Mouse (Mus musculus): ENCODE data around the gene Mfsd13b.

Mfsd13b gene

GRCm38 (mm10) chr7:121043510-121043909 lies 61.2 kb downstream of the Mfsd13b start:
- DNase-seq (ENCODE audit: low spot score in 2 of 2) = no peak

GRCm38 (mm10) chr7:121044251-121044650 lies 61.9 kb downstream of the Mfsd13b start:
- DNase-seq (ENCODE audit: low spot score in 2 of 2) = peak; percentile 35 to 54

- no peak for DNase-seq (ENCODE audit: low spot score in 2 of 2)
Measured at GRCm38 (mm10) chr7:121045671-121046453, 63.6 kb downstream of the Mfsd13b start.

GRCm38 (mm10) chr7:121047624-121048023 lies 65.3 kb downstream of the Mfsd13b start:
- DNase-seq (ENCODE audit: low spot score in 2 of 2) = no peak

- no peak for DNase-seq (ENCODE audit: low spot score in 2 of 2)
Measured at GRCm38 (mm10) chr7:121053071-121053470, 70.8 kb downstream of the Mfsd13b start.

- no peak for DNase-seq (ENCODE audit: low spot score in 2 of 2)
Measured at GRCm38 (mm10) chr7:121059477-121060218, 77.3 kb downstream of the Mfsd13b start.

GRCm38 (mm10) chr7:121064309-121064708 lies 82.0 kb downstream of the Mfsd13b start:
- no peak for DNase-seq (ENCODE audit: low spot score in 2 of 2)
